Mouse (Mus musculus) ES-E14 (cell line): ENCODE data around the gene Cabp1. TPM values are rescaled to one million over a fixed set of nuclear protein-coding genes. Genes with fewer than 3 reads are reported as not detected.
A peak's percentile ranks its signal among the peaks of the same experiment; 100 is the strongest.

ENCODE experiments used
- DNase-seq: peaks from one replicate; pipeline ENCODE4 v3.0.0-alpha.2; 2013; ENCODE audit warnings: low read depth, low spot score
- H3K27ac ChIP-seq: 2 replicates; pipeline ENCODE4 v1.5.1; 2012; ENCODE audit warnings: low read depth, mild to moderate bottlenecking, low read length, moderate library complexity, mixed read lengths; ENCODE audit not compliant: poor library complexity, insufficient read depth, severe bottlenecking
- H3K36me3 ChIP-seq: 2 replicates; pipeline ENCODE4 v1.6.1; 2012; ENCODE audit warnings: mild to moderate bottlenecking, low read length, moderate library complexity, mixed read lengths; ENCODE audit not compliant: control insufficient read depth, poor library complexity, insufficient read depth, severe bottlenecking
- H3K4me1 ChIP-seq, 2 experiments: fragments of 150-350 bp in 1 of 2; sonication (generic) in 1 of 2; 2 replicates each; pipeline ENCODE4 v1.6.1; 2012; ENCODE audit warnings: low read length in 2 of 2, mild to moderate bottlenecking in 1 of 2, mixed read lengths in 1 of 2; ENCODE audit not compliant: control insufficient read depth in 2 of 2, insufficient read depth in 2 of 2, poor library complexity in 1 of 2
- H3K4me3 ChIP-seq, 2 experiments: fragments of 150-350 bp in 1 of 2; sonication (generic) in 1 of 2; 2 replicates each; pipeline ENCODE4 v1.5.1; 2012; ENCODE audit warnings: low read length in 2 of 2, low read depth in 1 of 2, mild to moderate bottlenecking in 1 of 2, mixed read lengths in 1 of 2; ENCODE audit not compliant: insufficient read depth in 1 of 2, poor library complexity in 1 of 2, severe bottlenecking in 1 of 2
- H3K9ac ChIP-seq: 2 replicates; pipeline ENCODE4 v1.6.1; 2012; ENCODE audit warnings: low read depth, mild to moderate bottlenecking, low read length, mixed read lengths; ENCODE audit not compliant: poor library complexity, insufficient read depth, severe bottlenecking
- H3K9me3 ChIP-seq: fragments of 150-350 bp; sonication (generic); 2 replicates; pipeline ENCODE4 v1.6.1; 2012; ENCODE audit warnings: low read depth, mild to moderate bottlenecking, low read length; ENCODE audit not compliant: control insufficient read depth, insufficient read depth
- CHD2 ChIP-seq: IDR thresholded peaks from 2 replicates; pipeline ENCODE4 v1.6.1; 2014; ENCODE audit warnings: mild to moderate bottlenecking, low read depth, low read length, inconsistent platforms
- HCFC1 ChIP-seq: IDR thresholded peaks from 2 replicates; pipeline ENCODE4 v1.6.1; 2012; ENCODE audit warnings: low read length, inconsistent platforms, borderline replicate concordance; ENCODE audit not compliant: insufficient read depth
- MAFK ChIP-seq: IDR thresholded peaks from 2 replicates; pipeline ENCODE4 v1.6.1; 2014; ENCODE audit warnings: mild to moderate bottlenecking, low read depth, low read length, inconsistent platforms; ENCODE audit not compliant: insufficient read depth
- ZC3H11A ChIP-seq: IDR thresholded peaks from 2 replicates; pipeline ENCODE4 v1.6.1; 2012; ENCODE audit warnings: low read depth, mild to moderate bottlenecking, inconsistent platforms, low read length, borderline replicate concordance
- ZNF384 ChIP-seq: IDR thresholded peaks from 2 replicates; pipeline ENCODE4 v1.6.1; 2012; ENCODE audit warnings: low read depth, low read length, inconsistent platforms
- in situ Hi-C, 2 experiments: fragments of 600-800 bp; cut with MboI; formaldehyde crosslinking; loops; one replicate each; pipeline ENCODE4 v1.15.1; 2025; ENCODE audit warnings: low sequenced_read_pairs in 2 of 2, inconsistent platforms in 1 of 2; ENCODE audit not compliant: unreplicated experiment in 2 of 2
- total RNA-seq: library from RNA; depleted of rRNA; stranded (reverse); fragments of 300-350 nt; gene quantifications from 2 replicates; pipeline ENCODE4 v1.2.3, GENCODE M21; 2012

Gene Cabp1
- total RNA-seq, 1 experiment: 14.9 TPM

DNA sequence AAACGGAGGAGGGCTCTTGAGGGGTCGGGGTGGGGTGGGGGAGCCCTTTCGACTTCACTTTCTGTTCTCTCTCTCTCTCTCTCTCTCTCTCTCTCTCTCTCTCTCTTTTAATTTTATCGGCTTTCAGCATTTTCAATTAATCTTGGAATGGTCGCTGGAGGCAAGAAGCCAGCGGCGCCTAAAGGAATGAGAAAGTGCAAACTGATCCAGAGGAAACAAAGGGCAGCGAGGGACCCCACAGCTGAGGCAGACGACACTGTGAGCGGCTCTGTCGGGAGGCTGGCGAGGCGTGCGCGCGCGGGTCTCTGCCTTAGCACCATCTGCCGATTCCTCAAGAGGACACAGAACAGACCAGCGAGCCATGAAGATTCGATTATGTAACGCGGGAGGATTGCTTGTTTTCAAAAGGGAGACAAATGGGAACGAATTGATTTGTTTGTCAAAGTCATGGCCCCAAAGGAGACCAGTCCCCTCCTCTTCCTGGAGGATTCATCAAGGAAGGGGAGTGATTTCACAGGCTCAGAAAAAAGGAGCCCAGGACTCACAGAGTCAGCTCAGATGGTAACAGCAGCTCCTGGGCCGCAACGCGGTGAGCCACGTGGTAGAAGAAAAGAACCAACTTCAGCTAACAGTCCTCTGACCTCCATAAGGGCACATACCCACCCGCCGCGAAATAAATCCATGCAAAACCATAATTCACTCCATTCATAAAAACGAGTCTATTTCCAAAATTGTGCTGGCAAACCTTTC lies 10.6 kb upstream of the Cabp1 start:
- no peak for DNase-seq
- no peak overlapping the region; the same call in 1 of the 2 replicates for H3K27ac ChIP-seq

DNA sequence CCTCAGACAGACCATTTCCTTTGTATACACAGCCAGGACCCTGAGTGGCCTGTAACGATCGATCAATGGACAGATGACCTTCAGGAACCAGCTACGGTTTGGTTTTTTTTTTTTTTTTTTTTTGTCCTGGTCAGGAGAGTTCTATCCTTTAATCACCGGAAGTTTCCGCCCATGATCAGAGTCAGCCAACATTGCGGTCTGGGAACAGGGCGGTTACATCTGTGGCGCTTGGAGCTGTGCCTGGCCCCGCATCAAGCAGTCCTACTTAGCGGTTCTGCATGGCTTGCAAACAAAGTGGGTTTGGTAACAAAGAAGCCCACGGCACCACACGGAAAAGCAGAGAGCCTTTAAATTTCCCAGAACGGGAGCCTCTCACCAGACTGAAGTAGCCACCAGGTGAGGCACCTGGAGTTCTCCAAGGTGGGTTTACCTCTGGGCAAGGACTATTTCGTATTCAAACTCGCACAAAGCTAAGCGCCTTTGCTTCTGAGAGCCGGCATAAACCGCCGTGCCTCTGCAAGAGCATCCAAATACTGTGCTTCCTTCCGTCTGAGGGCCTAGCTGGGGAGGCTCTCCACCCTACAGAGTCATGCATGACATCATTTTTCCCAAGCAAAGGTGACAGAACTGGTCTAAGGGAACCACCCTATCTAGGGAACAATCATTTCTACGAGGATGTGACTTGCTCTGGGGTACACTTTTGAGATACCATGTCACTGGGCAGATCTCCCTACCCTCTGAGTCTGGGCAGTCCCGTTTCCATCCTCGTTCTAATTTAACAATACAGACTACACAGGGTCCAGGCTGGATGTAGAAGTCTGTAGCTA lies 9.8 kb upstream of the Cabp1 start:
- TF ChIP-seq ZNF384 (peak; percentile 98), CHD2 (no peak)
- Histone ChIP-seq H3K4me1 (peaks cover 7 to 15% of the 10 kb centered on the region in 2 experiments; a peak in 3 of 4 replicates), H3K9ac (peak overlapping the region; percentile 41; the same call in 1 of the 2 replicates), H3K4me3 (peak overlapping the region; percentile 6 to 45), H3K36me3 (no peaks in the 10 kb centered on the region), H3K9me3 (no peaks in the 10 kb centered on the region), H3K27ac (peak overlapping the region; percentile 34)
- in situ Hi-C loops: no loop called here
- DNase-seq: peak; percentile 75

More for the DNA sequence above, 10.6 kb upstream of the Cabp1 start:
- Histone ChIP-seq H3K36me3 (no peaks in the 10 kb centered on the region), H3K4me3 (peak overlapping the region; percentile 6 to 45), H3K4me1 (peaks cover 7 to 15% of the 10 kb centered on the region in 2 experiments; a peak in 3 of 4 replicates), H3K9ac (peak overlapping the region; percentile 51), H3K9me3 (no peaks in the 10 kb centered on the region)
- in situ Hi-C loops: no loop called here
- TF ChIP-seq ZC3H11A (no peak), MAFK (no peak), CHD2 (no peak), ZNF384 (no peak), HCFC1 (no peak)

DNA sequence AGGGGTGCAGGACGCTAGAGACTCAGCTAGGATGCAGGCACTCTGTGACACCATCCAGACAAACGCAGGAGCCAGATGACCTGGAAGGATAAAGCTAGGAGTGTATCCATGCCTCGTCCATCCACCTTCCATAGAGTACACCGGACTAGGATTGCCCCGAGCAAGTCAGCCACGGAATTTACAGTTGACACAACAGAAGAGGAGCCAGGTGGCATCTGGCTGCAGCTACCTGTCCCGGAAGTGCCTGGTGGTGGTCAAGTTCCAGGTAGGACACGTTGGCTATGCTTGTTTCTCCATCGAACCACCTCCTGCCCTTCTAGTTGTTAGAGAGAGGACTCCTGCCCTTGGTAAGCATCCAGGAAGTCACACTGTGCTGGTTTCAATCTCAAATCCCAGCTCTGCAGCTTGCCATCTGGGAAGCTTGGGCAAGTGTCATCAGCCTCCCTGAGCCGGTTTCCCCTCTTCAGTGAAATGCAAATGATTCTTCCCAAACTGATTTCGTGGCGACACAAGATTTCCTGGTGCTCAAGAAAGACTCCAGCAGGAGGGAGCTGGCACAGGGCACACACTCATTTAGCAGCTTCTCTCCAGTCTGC lies 543 bp upstream of the Cabp1 start:
- Histone ChIP-seq H3K9ac (peak overlapping the region; percentile 38; the same call in 1 of the 2 replicates), H3K4me1 (peaks cover 2 to 12% of the 10 kb centered on the region in 2 experiments; a peak in 2 of 4 replicates), H3K9me3 (no peaks in the 10 kb centered on the region), H3K27ac (no peak overlapping the region), H3K36me3 (no peaks in the 10 kb centered on the region), H3K4me3 (peak overlapping the region; percentile 68 to 84)
- no peak for TF ChIP-seq CHD2
- no peak for TF ChIP-seq ZC3H11A
- no peak for TF ChIP-seq MAFK
- TF ChIP-seq ZNF384: no peak
- no peak for TF ChIP-seq HCFC1
- DNase-seq: no peak
- in situ Hi-C loops: no loop called here

DNA sequence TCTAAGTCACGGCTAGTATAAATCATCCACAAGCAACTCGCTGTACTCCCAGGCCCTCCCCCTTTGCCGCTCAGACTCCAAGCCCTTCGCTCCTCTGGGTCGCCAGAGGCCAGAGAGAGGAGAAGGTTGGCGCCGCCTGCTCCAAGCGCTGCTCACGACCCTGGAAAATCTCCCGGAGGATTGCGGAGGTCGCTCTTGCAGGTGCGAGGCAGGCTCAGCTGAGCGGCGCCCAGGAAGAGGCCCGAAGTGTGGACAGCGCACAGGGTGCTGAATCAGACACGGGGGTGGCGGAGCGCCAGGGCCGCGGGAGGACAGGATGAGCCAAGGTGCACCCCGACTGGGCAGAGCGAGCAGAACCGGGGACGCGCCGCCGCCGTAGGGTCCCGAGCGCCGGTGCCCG lies 955 bp downstream of the Cabp1 start:
- no peak for TF ChIP-seq ZNF384
- TF ChIP-seq HCFC1: no peak
- TF ChIP-seq ZC3H11A: no peak
- TF ChIP-seq CHD2: no peak
- no peak for TF ChIP-seq MAFK
- in situ Hi-C loops: no loop called here
- no peak overlapping the region for H3K27ac ChIP-seq
- H3K4me3 ChIP-seq: peak overlapping the region; percentile 68 to 73
- no peaks in the 10 kb centered on the region for H3K9me3 ChIP-seq
- H3K36me3 ChIP-seq: no peaks in the 10 kb centered on the region
- H3K9ac ChIP-seq: peak overlapping the region; percentile 29; the same call in 1 of the 2 replicates
- DNase-seq: no peak
- peaks cover 2 to 13% of the 10 kb centered on the region in 2 experiments; a peak in 3 of 4 replicates for H3K4me1 ChIP-seq
